Mouse (Mus musculus) liver, embryonic 13.5 days (tissue): ENCODE data around the gene Fzd9. TPM values are rescaled to one million over a fixed set of nuclear protein-coding genes. Genes with fewer than 3 reads are reported as not detected.
A peak's percentile ranks its signal among the peaks of the same experiment; 100 is the strongest.

ENCODE experiments used
- ATAC-seq: fragments of 200-750 bp; cut with Nextera tagmentation; 2 replicates; pipeline ENCODE4 v1.8.0; 2017; ENCODE audit warnings: low read depth, mild to moderate bottlenecking, moderate number of reproducible peaks, moderate library complexity
- DNase-seq: peaks from one replicate; pipeline ENCODE4 v3.0.0; 2022
- H3K27ac ChIP-seq: fragments of 300-500 bp; sonication (generic); 2 replicates; pipeline ENCODE4 v1.5.1; 2015; ENCODE audit warnings: moderate library complexity, mild to moderate bottlenecking, inconsistent platforms
- H3K27me3 ChIP-seq: fragments of 300-500 bp; sonication (generic); 2 replicates; pipeline ENCODE4 v1.6.1; 2015; ENCODE audit warnings: mild to moderate bottlenecking, inconsistent platforms
- H3K36me3 ChIP-seq: fragments of 300-500 bp; sonication (generic); 2 replicates; pipeline ENCODE4 v1.6.1; 2015; ENCODE audit warnings: mild to moderate bottlenecking, inconsistent platforms
- H3K4me1 ChIP-seq: fragments of 300-500 bp; sonication (generic); replicated peaks from 2 replicates; pipeline ENCODE4 v1.6.1; 2015; ENCODE audit warnings: inconsistent platforms
- H3K4me2 ChIP-seq: fragments of 300-500 bp; sonication (generic); 2 replicates; pipeline ENCODE4 v1.6.1; 2015; ENCODE audit warnings: inconsistent platforms, mild to moderate bottlenecking, moderate library complexity
- H3K4me3 ChIP-seq: fragments of 300-500 bp; sonication (generic); replicated peaks from 2 replicates; pipeline ENCODE4 v1.5.1; 2015; ENCODE audit warnings: mild to moderate bottlenecking, inconsistent platforms
- H3K9ac ChIP-seq: fragments of 300-500 bp; sonication (generic); 2 replicates; pipeline ENCODE4 v1.6.1; 2015; ENCODE audit warnings: mild to moderate bottlenecking, inconsistent platforms
- H3K9me3 ChIP-seq: fragments of 300-500 bp; sonication (generic); replicated peaks from 2 replicates; pipeline ENCODE4 v1.6.1; 2016; ENCODE audit warnings: inconsistent platforms
- WGBS: fragments of 180-500 bp; shearing (Covaris S2); methylation state at CpG from one replicate; pipeline ENCODE4 v1.1.7; 2015; ENCODE audit not compliant: insufficient replicate concordance; 5-methylcytosine and 5-hydroxymethylcytosine counted together
- polyA plus RNA-seq: library from polyadenylated mRNA; unstranded; fragments of >200 nt; fragmentation: Nextera tagmentation; extraction: Ambion mirVana; gene quantifications from 2 replicates; pipeline ENCODE4 v1.2.1, GENCODE M21; 2015

Fzd9 gene
- polyA plus RNA-seq, 1 experiment from 2014 or later: 0.59 TPM

DNA sequence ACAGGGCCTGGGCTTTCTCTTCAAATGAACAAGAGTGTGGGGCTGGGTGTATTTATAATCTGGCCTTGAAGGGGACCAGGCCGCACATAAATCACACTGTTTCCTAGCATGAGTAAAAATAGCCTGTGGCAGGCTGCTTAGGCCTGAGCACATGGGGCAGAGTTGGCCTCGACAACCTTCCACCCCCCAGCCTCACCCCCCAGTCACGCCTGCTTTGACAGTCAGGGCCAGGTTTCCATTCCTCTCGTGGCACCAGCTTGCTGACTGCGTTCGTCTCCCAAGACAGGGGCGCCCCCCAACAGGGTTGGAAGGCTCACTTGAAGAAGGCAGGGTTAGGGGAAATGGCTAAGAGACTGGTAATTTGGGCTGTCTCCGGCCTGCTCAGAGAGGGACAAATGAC is 18.4 kb upstream of the Fzd9 start:
- H3K27me3 ChIP-seq: 0 out of 2 replicates have a peak, but pooled peaks cover 3% of the 10 kb centered on the region
- no peak for ATAC-seq
- H3K4me2 ChIP-seq: no peak overlapping the region
- peaks cover under 1% of the 10 kb centered on the region; the same call in 1 of the 2 replicates for H3K4me1 ChIP-seq
- no peak overlapping the region for H3K9ac ChIP-seq
- WGBS: 59% methylated on average over 8 of the region's 8 CpGs
- no peaks in the 10 kb centered on the region for H3K9me3 ChIP-seq
- no peak overlapping the region for H3K4me3 ChIP-seq
- H3K27ac ChIP-seq: no peak overlapping the region
- no peak for DNase-seq
- no peaks in the 10 kb centered on the region for H3K36me3 ChIP-seq

DNA sequence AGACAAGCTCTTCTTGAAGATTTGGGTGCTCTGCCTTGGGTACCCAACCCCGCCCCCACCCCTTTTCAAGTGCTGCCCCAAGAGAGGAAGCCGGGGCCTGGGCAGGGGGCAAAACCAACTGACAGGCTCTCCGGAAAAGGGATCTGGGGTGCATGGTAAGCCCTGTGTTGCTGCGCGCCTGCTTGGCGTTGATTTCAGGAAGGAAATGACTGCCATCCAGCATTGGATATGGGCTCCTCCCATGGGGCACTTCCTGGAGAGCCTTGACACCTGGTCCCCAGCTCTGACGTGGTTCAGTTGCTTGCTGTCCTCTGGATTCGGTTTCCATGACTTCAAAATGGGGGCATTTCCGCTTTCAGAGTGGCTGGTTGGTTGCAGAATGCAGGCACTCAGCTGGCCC is 13.5 kb upstream of the Fzd9 start:
- no peak overlapping the region for H3K9ac ChIP-seq
- H3K4me1 ChIP-seq: peaks cover 9% of the 10 kb centered on the region
- peak overlapping the region; percentile 41 for H3K4me2 ChIP-seq
- no peaks in the 10 kb centered on the region for H3K36me3 ChIP-seq
- H3K27me3 ChIP-seq: no peaks in the 10 kb centered on the region
- no peak for DNase-seq
- H3K4me3 ChIP-seq: no peak overlapping the region
- no peaks in the 10 kb centered on the region for H3K9me3 ChIP-seq
- H3K27ac ChIP-seq: no peak overlapping the region
- ATAC-seq: no peak
- 11% methylated on average over 9 of the region's 9 CpGs for WGBS

DNA sequence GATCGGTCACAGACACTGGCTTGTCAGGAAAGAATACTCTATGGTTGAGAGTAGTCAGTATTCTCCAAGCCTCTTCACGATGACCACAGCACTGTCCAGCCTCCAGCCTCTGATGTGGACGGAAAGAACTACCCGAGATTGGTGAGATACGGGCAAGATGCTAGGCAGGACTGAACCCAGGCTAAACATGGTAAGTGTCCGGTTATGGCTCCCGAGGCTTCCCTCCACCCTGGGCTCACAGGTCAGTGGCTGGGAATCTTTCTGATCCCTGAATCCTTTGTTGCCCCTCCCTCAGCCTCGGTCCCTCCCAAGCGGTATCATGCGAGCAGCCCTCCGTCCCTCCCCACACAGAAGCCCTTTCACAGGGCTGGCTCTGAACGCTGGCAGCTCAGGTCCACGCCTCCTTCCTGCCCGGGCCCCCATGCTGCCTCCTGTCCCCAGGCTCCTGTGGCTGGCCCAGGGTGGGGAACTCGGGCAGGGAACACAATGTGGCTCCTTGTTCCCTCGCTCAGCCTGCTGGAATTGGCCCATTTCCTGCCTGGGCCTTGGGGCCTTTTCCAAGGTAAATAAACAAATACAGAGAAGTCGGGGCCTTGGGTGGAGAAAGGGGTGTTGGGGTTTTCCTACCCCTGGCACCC is 13.0 kb upstream of the Fzd9 start:
- Histone ChIP-seq H3K27ac (no peak overlapping the region), H3K27me3 (no peaks in the 10 kb centered on the region), H3K4me2 (peak overlapping the region; percentile 41), H3K9ac (no peak overlapping the region), H3K36me3 (no peaks in the 10 kb centered on the region), H3K9me3 (no peaks in the 10 kb centered on the region), H3K4me1 (peaks cover 9% of the 10 kb centered on the region), H3K4me3 (no peak overlapping the region)
- DNase-seq (no peak), ATAC-seq (no peak; the same call in 1 of the 2 replicates)
- 11% methylated on average over 17 of the region's 17 CpGs for WGBS

DNA sequence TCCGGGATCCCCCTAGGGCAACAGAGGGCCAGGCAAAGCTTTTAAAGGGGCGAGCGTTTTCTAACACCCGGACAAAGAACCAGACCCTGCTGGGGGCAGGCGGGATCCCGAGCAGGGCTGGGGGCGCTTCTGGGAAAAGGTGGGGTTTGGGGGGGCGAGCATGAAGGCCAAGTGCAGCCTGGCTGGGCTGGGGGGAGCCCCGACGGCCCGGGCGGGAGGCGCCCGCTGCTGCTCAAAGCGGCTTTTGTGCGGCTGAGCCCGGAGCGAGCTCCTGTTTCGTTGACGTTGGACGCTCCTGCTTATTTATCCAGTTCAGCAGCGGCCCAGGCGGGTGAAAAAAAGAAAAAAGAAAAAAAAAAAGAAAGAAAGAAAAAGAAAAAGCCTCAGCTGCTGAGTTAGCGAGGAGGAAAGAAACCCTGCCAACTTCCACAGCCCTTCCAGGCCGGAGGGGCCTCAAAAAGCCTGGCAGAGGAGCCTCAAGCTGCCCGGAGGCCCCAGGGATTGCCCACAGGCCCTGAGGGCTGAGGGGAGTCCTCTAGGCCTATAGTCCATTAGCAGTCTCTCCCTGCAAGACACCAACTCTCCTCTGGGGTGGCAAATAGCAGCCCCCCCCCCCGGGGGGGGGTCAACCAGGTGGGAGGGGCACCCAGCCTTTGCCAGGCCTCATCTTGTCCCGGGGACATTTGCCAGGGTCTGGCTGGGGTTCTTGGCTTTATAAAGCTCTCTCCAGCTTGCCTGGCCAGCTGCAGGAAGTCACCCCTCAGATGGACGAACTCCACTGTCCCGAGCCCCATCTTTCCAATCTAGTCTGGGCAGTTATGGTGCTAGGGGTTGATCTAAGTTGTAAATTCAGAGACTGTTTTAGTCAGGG is 7.5 kb upstream of the Fzd9 start:
- H3K4me1 ChIP-seq: no peaks in the 10 kb centered on the region
- peak overlapping the region; percentile 36; the same call in 1 of the 2 replicates for H3K4me2 ChIP-seq
- ATAC-seq: no peak
- H3K27me3 ChIP-seq: no peaks in the 10 kb centered on the region
- H3K9ac ChIP-seq: no peak overlapping the region
- H3K9me3 ChIP-seq: 0 out of 2 replicates have a peak, but pooled peaks cover 5% of the 10 kb centered on the region
- no peak overlapping the region for H3K27ac ChIP-seq
- H3K36me3 ChIP-seq: no peaks in the 10 kb centered on the region
- no peak for DNase-seq
- WGBS: 60% methylated on average over 30 of the region's 30 CpGs
- H3K4me3 ChIP-seq: no peak overlapping the region

DNA sequence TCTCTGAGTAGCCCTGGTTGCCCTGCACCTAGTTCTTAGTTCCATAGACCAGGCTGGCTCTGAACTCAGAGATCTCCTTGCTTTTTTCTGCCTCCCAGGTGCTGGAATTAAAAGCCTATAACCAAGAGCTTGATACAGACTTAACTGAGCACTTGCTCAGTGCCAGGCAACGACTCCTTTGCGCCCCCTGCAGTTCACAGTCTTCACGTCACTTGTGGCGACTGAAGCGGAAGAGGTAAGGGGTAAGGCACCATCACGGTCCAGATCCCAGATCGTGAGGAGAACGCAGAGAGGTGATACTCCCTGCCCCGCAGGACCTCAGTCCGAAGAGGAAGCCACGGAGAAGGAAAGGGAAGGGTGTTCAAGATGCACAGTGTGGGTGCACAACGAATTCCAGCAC is 6.5 kb upstream of the Fzd9 start:
- H3K4me2 ChIP-seq: no peak overlapping the region
- no peaks in the 10 kb centered on the region for H3K4me1 ChIP-seq
- ATAC-seq: no peak
- 0 out of 2 replicates have a peak, but pooled peaks cover 5% of the 10 kb centered on the region for H3K9me3 ChIP-seq
- WGBS: 62% methylated on average over 12 of the region's 12 CpGs
- no peak overlapping the region for H3K9ac ChIP-seq
- no peaks in the 10 kb centered on the region for H3K27me3 ChIP-seq
- no peak overlapping the region for H3K4me3 ChIP-seq
- H3K27ac ChIP-seq: no peak overlapping the region
- H3K36me3 ChIP-seq: no peaks in the 10 kb centered on the region
- DNase-seq: no peak

DNA sequence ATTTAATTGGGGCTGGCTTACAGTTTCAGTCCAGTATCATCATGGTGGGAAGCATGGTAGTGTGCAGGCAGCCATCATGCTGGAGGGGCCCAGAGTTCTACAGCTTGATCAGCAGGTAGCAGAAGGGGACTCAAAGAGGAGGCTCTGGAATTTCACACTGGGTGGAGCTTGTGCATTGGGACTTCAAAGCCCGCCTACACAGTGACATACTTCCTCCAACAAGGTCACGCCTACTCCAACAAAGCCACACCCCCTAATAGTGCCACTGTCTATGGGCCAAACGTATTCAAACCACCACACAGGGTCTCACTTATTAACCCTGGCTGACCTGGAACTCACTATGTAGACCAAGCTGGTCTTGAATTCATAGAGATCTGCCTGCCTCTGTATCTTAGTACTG is 5.1 kb upstream of the Fzd9 start:
- peaks cover 12% of the 10 kb centered on the region for H3K27me3 ChIP-seq
- 0 out of 2 replicates have a peak, but pooled peaks cover 5% of the 10 kb centered on the region for H3K9me3 ChIP-seq
- H3K4me1 ChIP-seq: peaks cover 3% of the 10 kb centered on the region
- ATAC-seq (no peak), DNase-seq (no peak)
- H3K27ac ChIP-seq: no peak overlapping the region
- H3K4me3 ChIP-seq: no peak overlapping the region
- no peak overlapping the region for H3K4me2 ChIP-seq
- no peaks in the 10 kb centered on the region for H3K36me3 ChIP-seq
- H3K9ac ChIP-seq: no peak overlapping the region
- WGBS: 69% methylated on average over 3 of the region's 3 CpGs

DNA sequence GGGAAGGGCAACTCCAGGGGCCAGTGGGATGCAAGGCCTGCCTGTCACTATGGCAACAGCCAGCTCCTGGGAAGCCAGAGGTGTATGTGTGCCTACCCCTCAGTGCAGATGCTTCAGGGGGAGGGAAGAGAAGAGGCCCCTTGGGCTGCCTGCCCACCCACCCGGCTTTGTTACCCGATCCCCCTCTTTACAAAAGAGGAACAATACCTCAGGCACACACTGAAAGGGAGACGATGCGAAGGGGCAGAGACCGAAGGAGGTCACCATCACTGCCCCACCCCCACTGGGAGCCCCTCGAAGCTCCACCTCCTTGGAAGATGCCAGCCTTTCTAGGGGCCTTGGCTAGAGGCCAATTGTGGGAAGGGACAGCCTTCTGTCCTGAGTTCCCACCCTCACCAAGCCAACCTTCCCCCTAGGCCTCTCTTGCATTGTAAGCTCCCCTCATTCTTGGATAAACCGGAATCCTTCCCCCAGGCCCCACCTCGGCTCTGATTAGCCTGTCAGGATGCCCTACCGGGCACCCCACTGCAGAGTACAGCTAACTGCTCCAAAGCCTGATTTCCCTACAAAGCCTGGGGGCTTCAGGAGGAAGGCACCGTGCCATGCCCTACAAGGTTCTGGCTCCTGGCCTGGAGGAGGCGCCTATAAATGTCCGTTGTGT is 2.8 kb upstream of the Fzd9 start:
- WGBS: 26% methylated on average over 12 of the region's 12 CpGs
- peaks cover 18% of the 10 kb centered on the region for H3K4me1 ChIP-seq
- no peak overlapping the region for H3K4me2 ChIP-seq
- no peak for DNase-seq
- H3K9me3 ChIP-seq: 0 out of 2 replicates have a peak, but pooled peaks cover 5% of the 10 kb centered on the region
- H3K36me3 ChIP-seq: no peaks in the 10 kb centered on the region
- H3K9ac ChIP-seq: no peak overlapping the region
- peaks cover 35% of the 10 kb centered on the region for H3K27me3 ChIP-seq
- no peak overlapping the region for H3K27ac ChIP-seq
- ATAC-seq: no peak
- H3K4me3 ChIP-seq: no peak overlapping the region

DNA sequence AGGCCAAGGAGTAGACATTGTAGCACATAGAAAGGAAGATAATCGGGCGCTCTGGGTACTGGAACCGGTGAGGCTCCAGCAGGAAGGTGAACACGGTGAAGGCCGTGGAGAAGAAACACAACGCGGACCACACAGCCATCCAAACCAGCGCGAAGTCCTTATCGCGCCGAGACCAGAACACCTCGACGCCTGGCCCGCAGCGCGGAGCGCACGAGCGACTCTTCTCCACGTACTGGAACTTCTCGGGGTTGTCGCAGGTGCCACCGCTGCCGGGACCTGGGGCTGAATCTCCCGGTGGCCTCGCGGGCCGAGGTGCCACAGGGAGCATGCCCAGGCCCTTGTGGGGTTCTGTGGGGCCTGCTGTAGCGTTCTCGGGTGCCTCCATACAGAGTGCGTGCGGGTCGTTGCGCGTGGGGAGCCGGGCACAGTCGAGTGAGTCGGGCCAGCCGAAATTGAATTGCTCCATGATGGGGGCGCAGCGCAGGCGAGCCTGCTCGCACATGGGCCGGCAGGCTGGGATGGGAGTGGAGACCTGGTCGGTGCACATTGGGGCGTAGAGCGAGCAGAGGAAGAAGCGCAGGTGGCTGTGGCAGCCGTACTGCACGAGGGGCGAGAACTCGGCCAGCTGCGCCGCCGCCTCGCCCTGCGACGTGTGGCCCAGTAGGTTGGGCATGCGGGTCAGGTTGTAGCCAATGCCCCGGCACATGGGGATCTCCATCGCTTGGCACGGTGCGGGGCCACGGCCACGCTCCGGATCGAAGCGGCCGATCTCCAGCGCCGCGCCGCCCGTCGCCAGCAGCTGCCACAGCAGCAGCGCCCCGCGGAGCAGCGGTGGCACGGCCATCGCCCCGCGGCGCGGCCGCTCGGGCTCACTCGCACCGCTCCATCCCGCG is 598 bp downstream of the Fzd9 start:
- H3K9me3 ChIP-seq: no peaks in the 10 kb centered on the region
- H3K36me3 ChIP-seq: peaks cover 20% of the 10 kb centered on the region
- peak overlapping the region; percentile 63 for H3K4me3 ChIP-seq
- peak overlapping the region; percentile 57 for H3K9ac ChIP-seq
- H3K27ac ChIP-seq: no peak overlapping the region
- ATAC-seq: peak; percentile 60
- peak overlapping the region; percentile 92 for H3K4me2 ChIP-seq
- DNase-seq: no peak
- peaks cover 40% of the 10 kb centered on the region for H3K27me3 ChIP-seq
- 2% methylated on average over 91 of the region's 92 CpGs for WGBS
- H3K4me1 ChIP-seq: peaks cover 18% of the 10 kb centered on the region

DNA sequence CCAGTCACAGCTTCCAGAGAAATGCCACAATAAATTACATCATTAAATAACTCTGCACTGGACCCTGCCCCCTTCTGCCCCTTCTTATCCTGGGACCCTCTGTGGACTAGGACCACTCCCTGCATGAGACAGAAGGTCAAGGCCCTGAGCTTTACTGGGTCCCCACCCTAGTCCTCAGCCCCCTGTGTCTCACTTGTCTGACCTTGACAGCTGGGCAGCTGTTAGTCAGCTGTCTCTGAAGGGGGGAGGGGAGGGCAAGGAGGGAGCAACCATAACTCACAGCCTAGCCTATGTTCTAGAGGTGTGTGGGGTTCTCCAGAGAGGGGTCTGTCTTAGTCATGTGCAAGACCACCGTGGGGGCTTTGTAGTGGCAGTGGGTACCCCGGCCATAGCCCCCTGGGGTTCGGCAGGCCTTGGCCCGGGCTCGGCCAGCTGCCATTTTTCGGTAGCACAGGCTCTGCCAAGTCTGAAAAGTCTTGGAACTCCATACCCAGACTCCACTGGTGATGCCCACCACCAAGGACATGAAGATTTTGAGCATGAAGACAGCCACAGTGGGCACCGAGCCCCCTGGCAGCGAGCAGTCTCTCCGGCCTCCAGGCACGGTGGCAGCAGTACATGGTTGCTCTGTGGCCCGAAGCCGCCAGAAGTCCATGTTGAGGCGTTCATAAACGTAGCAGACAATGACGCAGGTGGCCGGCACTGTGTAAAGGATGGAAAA is 1.9 kb downstream of the Fzd9 start:
- peaks cover 18% of the 10 kb centered on the region for H3K4me1 ChIP-seq
- H3K36me3 ChIP-seq: peaks cover 33% of the 10 kb centered on the region
- no peak overlapping the region for H3K4me3 ChIP-seq
- ATAC-seq: no peak
- H3K4me2 ChIP-seq: no peak overlapping the region
- H3K27ac ChIP-seq: no peak overlapping the region
- H3K9me3 ChIP-seq: no peaks in the 10 kb centered on the region
- no peak for DNase-seq
- H3K27me3 ChIP-seq: peaks cover 40% of the 10 kb centered on the region
- H3K9ac ChIP-seq: no peak overlapping the region
- 81% methylated on average over 16 of the region's 16 CpGs for WGBS

DNA sequence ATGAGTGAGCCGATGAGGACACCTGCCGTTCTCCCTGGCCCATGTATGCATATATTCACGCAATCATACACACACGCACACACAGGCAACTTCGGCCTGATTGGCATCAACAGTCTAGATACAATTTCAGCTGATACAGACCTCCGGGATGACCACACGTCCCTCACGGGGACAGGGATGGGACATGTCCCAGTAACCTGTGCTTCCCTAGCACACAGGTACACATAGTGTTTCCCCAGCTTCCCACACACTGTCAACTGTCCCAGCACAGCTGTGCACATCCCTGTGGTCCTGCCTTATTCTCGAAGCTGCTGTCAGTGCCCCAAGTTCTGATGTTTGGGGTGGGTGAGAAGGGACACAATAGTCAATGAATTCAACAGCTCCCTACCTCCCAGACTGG is 3.7 kb downstream of the Fzd9 start:
- DNase-seq (no peak), ATAC-seq (no peak)
- H3K27me3 ChIP-seq: peaks cover 38% of the 10 kb centered on the region
- 73% methylated on average over 9 of the region's 9 CpGs for WGBS
- H3K27ac ChIP-seq: no peak overlapping the region
- H3K4me1 ChIP-seq: peaks cover 18% of the 10 kb centered on the region
- H3K4me3 ChIP-seq: no peak overlapping the region
- peaks cover 51% of the 10 kb centered on the region for H3K36me3 ChIP-seq
- H3K9ac ChIP-seq: no peak overlapping the region
- no peaks in the 10 kb centered on the region for H3K9me3 ChIP-seq
- no peak overlapping the region for H3K4me2 ChIP-seq
